Mouse (Mus musculus): ENCODE measurements at regions not wholly inside any gene's neighbourhood (a gene's known extent, or its start where the extent isn't known, plus 50 kb on each side); places are given as distances from the start of the nearest gene placed in this dataset.
A peak's percentile ranks its signal among the peaks of the same experiment; 100 is the strongest.

DNA sequence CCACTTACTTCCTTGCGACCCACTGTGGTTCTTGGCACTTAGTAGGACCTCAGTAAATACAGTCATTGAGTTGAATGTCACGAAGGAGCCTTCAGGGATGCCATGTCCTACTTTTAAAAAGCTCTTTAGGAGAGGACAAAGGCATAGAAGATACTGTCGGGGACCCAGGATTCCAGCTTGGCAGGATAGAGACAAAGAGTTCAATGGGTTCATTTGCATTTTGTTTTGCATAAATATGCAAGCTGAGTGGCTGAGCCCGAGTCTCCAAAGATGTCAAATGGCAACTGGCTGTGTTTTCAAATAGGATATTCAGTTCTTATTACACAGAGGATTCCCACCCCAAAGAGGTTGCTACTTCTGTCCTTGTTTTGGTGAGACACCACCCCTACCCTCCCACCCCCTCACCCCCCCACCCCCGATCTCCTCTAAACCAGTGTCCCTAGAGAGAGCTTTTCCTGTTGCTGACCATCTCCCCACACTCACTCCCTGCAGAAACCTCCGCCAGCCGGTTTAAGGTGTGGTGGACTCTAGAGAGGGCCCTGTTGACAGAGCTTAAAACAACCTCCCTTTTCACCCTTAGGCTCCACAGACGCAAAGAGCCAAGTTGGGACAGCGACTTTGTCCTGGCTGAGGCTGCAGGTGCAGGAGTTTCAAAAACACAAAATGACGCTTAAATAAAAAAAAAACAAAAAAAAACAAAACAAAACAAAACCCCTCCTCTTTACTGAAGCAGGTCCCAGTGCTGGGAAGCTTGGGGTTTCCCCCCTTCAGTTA is 57.9 kb downstream of the Sox9 start:
- no peak for ATAC-seq (ENCODE audit: insufficient read depth)

DNA sequence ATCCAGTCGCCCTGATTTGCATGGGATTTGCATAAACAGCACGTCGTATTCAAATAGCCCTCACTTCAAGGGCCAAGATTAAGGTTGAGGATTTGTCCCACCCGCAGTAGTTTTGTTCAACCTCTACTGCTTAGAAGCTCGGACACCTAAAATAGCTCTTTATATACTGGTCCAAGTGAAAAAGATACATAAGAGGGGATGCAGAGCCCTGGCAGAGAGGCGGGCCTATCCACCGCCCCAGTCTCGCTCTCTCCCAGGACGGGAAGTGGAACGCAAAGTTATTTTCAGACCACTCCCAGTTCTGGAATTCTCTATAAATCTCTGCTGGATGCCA is 58.4 kb downstream of the Sox9 start:
- ATAC-seq (ENCODE audit: insufficient read depth) (peak; percentile 31; the same call in 1 of the 2 replicates), DNase-seq (no peak)
- Histone ChIP-seq H3K36me3 (ENCODE audit: insufficient read depth) (no peaks in the 10 kb centered on the region), H3K27ac (ENCODE audit: low read depth) (no peak overlapping the region), H3K9ac (no peak overlapping the region), H3K4me3 (ENCODE audit: low read depth, low read length) (no peak overlapping the region), H3K9me3 (ENCODE audit: low read depth, low read length) (no peaks in the 10 kb centered on the region), H3K4me1 (ENCODE audit: insufficient read depth) (no peaks in the 10 kb centered on the region), H3K4me2 (peak overlapping the region; percentile 38), H3K27me3 (ENCODE audit: insufficient read depth, low read length) (no peaks in the 10 kb centered on the region)
- 12% methylated on average over 10 of the region's 10 CpGs for WGBS
- no peak for TF ChIP-seq CTCF (IDR thresholded peaks at IDR 0.05; ENCODE audit: low read depth)

More for the DNA sequence above, 57.9 kb downstream of the Sox9 start:
- no peak overlapping the region for H3K27ac ChIP-seq (ENCODE audit: low read depth)
- H3K36me3 ChIP-seq (ENCODE audit: insufficient read depth) = no peaks in the 10 kb centered on the region
- no peaks in the 10 kb centered on the region for H3K27me3 ChIP-seq (ENCODE audit: insufficient read depth, low read length)
- no peak overlapping the region for H3K4me3 ChIP-seq (ENCODE audit: low read depth, low read length)
- peak overlapping the region; percentile 38 for H3K4me2 ChIP-seq
- no peaks in the 10 kb centered on the region for H3K4me1 ChIP-seq (ENCODE audit: insufficient read depth)
- whole genome bisulfite sequencing = 20% methylated on average over 10 of the region's 10 CpGs
- no peaks in the 10 kb centered on the region for H3K9me3 ChIP-seq (ENCODE audit: low read depth, low read length)
- no peak overlapping the region for H3K9ac ChIP-seq
- DNase-seq = no peak
- no peak for TF ChIP-seq CTCF (IDR thresholded peaks at IDR 0.05; ENCODE audit: low read depth)

DNA sequence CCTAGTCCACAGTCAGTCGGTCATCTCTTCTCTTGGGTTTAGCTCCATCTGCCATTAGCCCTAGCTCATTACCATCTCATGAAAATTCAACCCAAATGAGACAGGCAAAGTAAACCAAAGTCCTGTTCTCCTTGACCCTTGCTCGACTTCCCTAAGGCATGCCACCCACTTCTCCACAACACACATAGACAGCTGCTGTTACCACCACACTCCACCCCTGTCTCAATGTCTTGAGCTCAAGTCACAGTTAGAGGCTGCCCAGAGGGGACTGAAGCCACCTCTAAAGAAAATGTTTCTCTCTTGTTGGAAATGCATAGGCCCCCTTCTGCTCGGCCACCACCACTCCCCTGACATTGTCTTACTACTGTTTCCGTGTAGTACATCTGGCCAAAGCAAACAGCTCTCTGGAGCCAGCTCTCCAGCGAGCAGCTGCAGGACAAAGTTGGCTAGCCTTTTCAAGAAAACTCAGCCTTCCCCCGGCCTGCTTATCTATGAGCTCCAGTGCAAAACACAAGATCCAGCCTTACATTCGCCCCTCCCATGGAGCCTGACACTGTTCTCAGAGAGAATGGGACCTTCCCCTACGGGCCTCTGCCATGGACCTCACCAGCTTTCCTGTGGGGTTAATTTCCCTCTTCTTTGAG is 62.4 kb downstream of the Sox9 start:
- ATAC-seq (ENCODE audit: insufficient read depth) (no peak), DNase-seq (peak; percentile 26)
- 49% methylated on average over 8 of the region's 8 CpGs for WGBS
- Histone ChIP-seq H3K27me3 (ENCODE audit: insufficient read depth, low read length) (no peaks in the 10 kb centered on the region), H3K36me3 (ENCODE audit: insufficient read depth) (no peaks in the 10 kb centered on the region), H3K9ac (no peak overlapping the region), H3K27ac (ENCODE audit: low read depth) (no peak overlapping the region), H3K4me1 (ENCODE audit: insufficient read depth) (no peaks in the 10 kb centered on the region), H3K4me2 (no peak overlapping the region), H3K4me3 (ENCODE audit: low read depth, low read length) (no peak overlapping the region), H3K9me3 (ENCODE audit: low read depth, low read length) (no peaks in the 10 kb centered on the region)
- no peak for TF ChIP-seq CTCF (IDR thresholded peaks at IDR 0.05; ENCODE audit: low read depth)

DNA sequence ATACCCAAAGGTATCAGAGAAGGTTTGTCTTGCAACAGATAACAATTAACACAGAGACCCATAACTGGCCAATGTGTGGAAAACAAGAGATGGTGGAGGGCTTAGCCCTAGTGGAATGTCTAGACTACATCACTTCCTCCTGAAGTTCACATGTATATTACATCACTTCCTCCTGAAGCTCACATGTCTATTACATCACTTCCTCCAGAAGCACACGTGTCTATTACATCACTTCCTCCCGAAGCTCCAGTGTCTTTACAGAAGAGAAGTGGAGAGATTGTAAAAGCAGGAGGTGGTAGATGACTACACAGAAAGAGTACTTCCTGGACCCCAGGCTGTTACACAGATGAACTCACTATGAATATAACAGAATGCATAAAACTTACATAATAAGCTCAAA is 65.1 kb downstream of the Sox9 start:
- Histone ChIP-seq H3K4me2 (no peak overlapping the region), H3K9ac (no peak overlapping the region), H3K9me3 (ENCODE audit: low read depth, low read length) (no peaks in the 10 kb centered on the region), H3K27ac (ENCODE audit: low read depth) (no peak overlapping the region), H3K36me3 (ENCODE audit: insufficient read depth) (no peaks in the 10 kb centered on the region), H3K4me1 (ENCODE audit: insufficient read depth) (no peaks in the 10 kb centered on the region), H3K27me3 (ENCODE audit: insufficient read depth, low read length) (no peaks in the 10 kb centered on the region), H3K4me3 (ENCODE audit: low read depth, low read length) (no peak overlapping the region)
- WGBS = 87% methylated on average over 2 of the region's 2 CpGs
- ATAC-seq (ENCODE audit: insufficient read depth) = no peak
- no peak for DNase-seq
- TF ChIP-seq CTCF (IDR thresholded peaks at IDR 0.05; ENCODE audit: low read depth) = no peak

DNA sequence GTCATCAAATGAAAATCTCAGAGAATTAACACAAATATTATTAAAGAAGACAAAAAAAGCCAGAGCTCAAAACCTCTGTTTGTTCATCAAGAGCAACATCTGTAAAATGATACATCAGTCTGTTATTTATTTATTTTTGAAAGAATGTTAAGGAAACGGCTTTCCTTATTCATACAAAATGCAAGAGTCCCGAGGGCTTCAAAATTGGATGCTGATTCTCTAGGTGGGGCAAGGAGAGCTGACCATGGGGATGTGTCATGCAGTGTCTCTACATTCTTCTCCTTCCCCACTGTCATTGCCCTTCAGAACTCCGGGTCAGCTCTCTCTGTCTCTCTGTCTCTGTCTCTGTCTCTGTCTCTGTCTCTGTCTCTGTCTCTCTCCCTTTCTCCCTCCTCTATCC is 65.8 kb downstream of the Sox9 start:
- no peaks in the 10 kb centered on the region for H3K4me1 ChIP-seq (ENCODE audit: insufficient read depth)
- no peaks in the 10 kb centered on the region for H3K27me3 ChIP-seq (ENCODE audit: insufficient read depth, low read length)
- WGBS = 65% methylated on average over 3 of the region's 3 CpGs
- no peaks in the 10 kb centered on the region for H3K9me3 ChIP-seq (ENCODE audit: low read depth, low read length)
- H3K9ac ChIP-seq = no peak overlapping the region
- no peak overlapping the region for H3K27ac ChIP-seq (ENCODE audit: low read depth)
- H3K4me2 ChIP-seq = no peak overlapping the region
- TF ChIP-seq CTCF (IDR thresholded peaks at IDR 0.05; ENCODE audit: low read depth) = no peak
- H3K36me3 ChIP-seq (ENCODE audit: insufficient read depth) = no peaks in the 10 kb centered on the region
- H3K4me3 ChIP-seq (ENCODE audit: low read depth, low read length) = no peak overlapping the region
- ATAC-seq (ENCODE audit: insufficient read depth) (no peak), DNase-seq (no peak)

DNA sequence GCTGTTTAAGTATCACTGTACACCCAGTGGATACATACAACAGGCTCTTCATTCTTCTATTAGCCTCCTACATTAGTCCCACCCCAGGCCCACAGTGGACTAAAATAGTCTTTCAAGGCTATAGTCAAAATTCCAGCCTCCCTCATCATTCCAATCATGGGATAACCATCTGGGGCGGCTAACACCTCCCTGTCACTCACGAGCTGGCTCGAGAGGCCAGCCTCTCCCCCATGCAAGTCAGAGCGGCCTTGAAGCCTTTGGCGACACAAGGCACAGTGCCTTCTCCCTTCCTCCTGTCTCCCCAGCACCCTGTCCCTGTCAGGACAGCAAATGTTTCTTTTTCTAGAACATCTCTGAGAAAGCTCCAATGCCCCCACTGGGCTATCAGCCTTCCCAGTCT is 68.0 kb downstream of the Sox9 start:
- Histone ChIP-seq H3K27me3 (ENCODE audit: insufficient read depth, low read length) (no peaks in the 10 kb centered on the region), H3K9ac (no peak overlapping the region), H3K36me3 (ENCODE audit: insufficient read depth) (no peaks in the 10 kb centered on the region), H3K4me3 (ENCODE audit: low read depth, low read length) (no peak overlapping the region), H3K9me3 (ENCODE audit: low read depth, low read length) (no peaks in the 10 kb centered on the region), H3K4me2 (no peak overlapping the region), H3K27ac (ENCODE audit: low read depth) (no peak overlapping the region), H3K4me1 (ENCODE audit: insufficient read depth) (no peaks in the 10 kb centered on the region)
- DNase-seq (no peak), ATAC-seq (ENCODE audit: insufficient read depth) (no peak)
- no peak for TF ChIP-seq CTCF (IDR thresholded peaks at IDR 0.05; ENCODE audit: low read depth)
- 66% methylated on average over 5 of the region's 5 CpGs for WGBS

DNA sequence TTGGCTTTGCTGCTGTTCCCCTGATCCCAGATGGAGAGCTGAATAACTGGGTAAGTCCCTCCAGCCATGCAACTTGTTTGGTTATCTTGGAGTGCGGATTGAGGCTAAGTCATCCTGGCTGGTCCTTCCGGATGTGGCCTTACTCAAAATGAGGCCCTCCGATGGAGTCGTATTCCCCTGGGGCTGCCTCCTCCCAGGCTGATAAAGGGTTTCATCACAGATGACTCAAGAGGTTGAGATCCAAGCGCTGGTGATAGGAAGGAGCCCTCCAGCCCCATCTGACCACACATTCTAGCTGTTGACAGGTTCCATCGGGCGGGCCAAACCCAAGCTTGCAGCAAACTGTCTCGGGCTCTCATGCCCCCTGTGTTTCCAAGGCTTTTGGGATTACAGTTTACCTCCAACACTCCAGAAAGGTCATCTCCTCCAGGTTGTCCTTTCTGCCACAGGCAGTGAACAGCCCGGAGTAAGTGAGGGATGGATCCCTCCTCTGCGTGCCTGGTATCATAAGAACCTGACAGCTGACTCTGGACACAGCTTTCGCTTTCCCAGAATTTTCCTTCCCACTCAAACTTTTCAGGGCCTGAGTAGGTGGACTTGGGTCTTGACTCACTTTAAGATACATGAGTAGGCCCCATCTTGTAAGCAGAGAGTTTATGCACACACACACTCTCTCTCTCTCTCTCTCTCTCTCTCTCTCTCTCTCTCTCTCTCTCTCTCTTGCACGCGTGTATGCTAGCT is 68.7 kb downstream of the Sox9 start:
- 61% methylated on average over 13 of the region's 13 CpGs for WGBS
- Histone ChIP-seq H3K4me2 (no peak overlapping the region), H3K4me3 (ENCODE audit: low read depth, low read length) (no peak overlapping the region), H3K9ac (no peak overlapping the region), H3K4me1 (ENCODE audit: insufficient read depth) (no peaks in the 10 kb centered on the region), H3K36me3 (ENCODE audit: insufficient read depth) (no peaks in the 10 kb centered on the region), H3K27ac (ENCODE audit: low read depth) (no peak overlapping the region), H3K27me3 (ENCODE audit: insufficient read depth, low read length) (no peaks in the 10 kb centered on the region), H3K9me3 (ENCODE audit: low read depth, low read length) (no peaks in the 10 kb centered on the region)
- no peak for TF ChIP-seq CTCF (IDR thresholded peaks at IDR 0.05; ENCODE audit: low read depth)
- DNase-seq (peak; percentile 6), ATAC-seq (ENCODE audit: insufficient read depth) (no peak)

All from lung, embryonic 14.5 days (tissue).